In genomic region chr2:91015386-91015785, GRCm38 (mm10) we compare ENCODE assay signal across 17 mouse cellular contexts. TPM values are rescaled to one million over a fixed set of nuclear protein-coding genes. Genes with fewer than 3 reads are reported as not detected.
DNase-seq lines count a peak whose midpoint lies in the region; ATAC-seq and TF ChIP-seq lines count a peak whose summit lies in the region.
"Had no signal": no experiment of that assay in that cellular context is flagged by ENCODE, and none has a peak within 500 bp of the region (broad histone marks: within the 10 kb centered on the region; RNA-seq: fewer than 3 reads in every experiment).

No protein-coding gene starts in this region.

- H3K36me3 ChIP-seq in midbrain, embryonic 11.5 days (ENCODE audit: control insufficient read depth, insufficient read depth, low read length) = peaks cover 13% of the 10 kb centered on the region

- WGBS in cerebellum, adult 2 months = 3% methylated on average over 4 of the region's 4 CpGs
- WGBS in midbrain, embryonic 11.5 days = 83% methylated on average over 4 of the region's 4 CpGs

- no peak overlapping the region for H3K4me3 ChIP-seq in layer of hippocampus, adult 2 months
- H3K4me3 ChIP-seq in cerebellum, adult 2 months (replicated peaks; ENCODE audit: insufficient read depth, low read depth, low read length) = no peak overlapping the region
- H3K4me3 ChIP-seq in midbrain, embryonic 11.5 days (ENCODE audit: low read depth, low read length) = no peak overlapping the region
- H3K4me3 ChIP-seq: embryonic facial prominence, embryonic 15.5 days; forebrain, embryonic 12.5 days; heart, embryonic 15.5 days; hindbrain, embryonic 12.5 days; midbrain, embryonic 15.5 days; neural tube, embryonic 12.5 days had no signal

- no peak overlapping the region for H3K9ac ChIP-seq in midbrain, embryonic 11.5 days (ENCODE audit: low read length)
- H3K9ac ChIP-seq: embryonic facial prominence, embryonic 15.5 days; forebrain, embryonic 12.5 days; heart, embryonic 15.5 days; hindbrain, embryonic 12.5 days; lung, embryonic 14.5 days; midbrain, embryonic 15.5 days; neural tube, embryonic 12.5 days had no signal

- H3K4me2 ChIP-seq in midbrain, embryonic 11.5 days = no peak overlapping the region
- H3K4me2 ChIP-seq: embryonic facial prominence, embryonic 15.5 days; forebrain, embryonic 12.5 days; heart, embryonic 15.5 days; hindbrain, embryonic 12.5 days; lung, embryonic 14.5 days; midbrain, embryonic 15.5 days; neural tube, embryonic 12.5 days had no signal

- peak overlapping the region; percentile 60 for H3K27ac ChIP-seq in layer of hippocampus, adult 2 months
- H3K27ac ChIP-seq in cerebellum, adult 2 months (ENCODE audit: insufficient read depth, low read length) = peak overlapping the region; percentile 97
- no peak overlapping the region for H3K27ac ChIP-seq in midbrain, embryonic 11.5 days (ENCODE audit: low read depth, low read length)
- H3K27ac ChIP-seq: embryonic facial prominence, embryonic 15.5 days; forebrain, embryonic 12.5 days; heart, embryonic 15.5 days; hindbrain, embryonic 12.5 days; midbrain, embryonic 15.5 days; neural tube, embryonic 12.5 days had no signal

- no peak for TF ChIP-seq CTCF in layer of hippocampus, adult 2 months (conservative IDR thresholded peaks at IDR 0.05)
- no peak for TF ChIP-seq CTCF in cerebellum, adult 2 months (IDR thresholded peaks at IDR 0.05; ENCODE audit: borderline replicate concordance, insufficient read depth, low read depth, low read length)

- peaks cover 26% of the 10 kb centered on the region for H3K4me1 ChIP-seq in cerebellum, adult 2 months (ENCODE audit: control insufficient read depth, insufficient read depth, low read length)
- no peaks in the 10 kb centered on the region for H3K4me1 ChIP-seq in midbrain, embryonic 11.5 days (ENCODE audit: control insufficient read depth, insufficient read depth, low read length)
- H3K4me1 ChIP-seq: embryonic facial prominence, embryonic 15.5 days; forebrain, embryonic 12.5 days; heart, embryonic 15.5 days; hindbrain, embryonic 12.5 days; midbrain, embryonic 15.5 days had no signal

- peak; percentile 45 for DNase-seq in gastrocnemius, postnatal 25 days
- DNase-seq in gastrocnemius, adult 8-10 months (ENCODE audit: low spot score in 2 of 2) = no peak
- DNase-seq in layer of hippocampus, adult 2 months (ENCODE audit: low spot score in 2 of 2) = no peak
- DNase-seq in layer of hippocampus, postnatal 10 days (ENCODE audit: low spot score in 2 of 2) = no peak
- peak; percentile 79 to 90 for DNase-seq in cerebellum, adult 2 months
- peak; percentile 23 for DNase-seq in skeletal muscle tissue, adult 2 months (ENCODE audit: low read depth, low spot score)
- no peak for DNase-seq in midbrain, embryonic 11.5 days (ENCODE audit: low spot score, missing footprints)
- DNase-seq in natural killer cell, adult 2 months (ENCODE audit: low spot score in 2 of 2) = no peak
- DNase-seq: adrenal gland, postnatal 25 days; kidney, postnatal 10 days; lung, embryonic 14.5 days had no signal

- no peak for TF ChIP-seq POLR2A in cerebellum, adult 2 months (IDR thresholded peaks at IDR 0.05; ENCODE audit: borderline replicate concordance, insufficient read depth, low read length)

- ATAC-seq in midbrain, embryonic 11.5 days (ENCODE audit: low FRiP score) = no peak
- ATAC-seq: midbrain, embryonic 15.5 days had no signal

- no peaks in the 10 kb centered on the region for H3K9me3 ChIP-seq in midbrain, embryonic 11.5 days (ENCODE audit: control insufficient read depth, low read length)
- H3K9me3 ChIP-seq: embryonic facial prominence, embryonic 15.5 days; forebrain, embryonic 12.5 days; heart, embryonic 15.5 days; hindbrain, embryonic 12.5 days; midbrain, embryonic 15.5 days; neural tube, embryonic 12.5 days had no signal

- no peaks in the 10 kb centered on the region for H3K27me3 ChIP-seq in cerebellum, adult 2 months (ENCODE audit: control insufficient read depth, insufficient read depth, low read length)
- H3K27me3 ChIP-seq in midbrain, embryonic 11.5 days (ENCODE audit: control insufficient read depth, insufficient read depth, low read length) = no peaks in the 10 kb centered on the region
- H3K27me3 ChIP-seq: embryonic facial prominence, embryonic 15.5 days; forebrain, embryonic 12.5 days; heart, embryonic 15.5 days; hindbrain, embryonic 12.5 days; midbrain, embryonic 15.5 days; neural tube, embryonic 12.5 days had no signal

RNA-seq across cellular contexts. Expression of gene Rapsn, which starts 20.0 kb away (rescaled TPM):
- 10 to 100 TPM; 23.1 to 26.0 TPM for total RNA-seq in gastrocnemius, postnatal 25 days (2021)
- total RNA-seq in gastrocnemius, adult 8-10 months (2022) = 10 to 100 TPM; 28.6 to 33.9 (median 30.9) TPM
- total RNA-seq in layer of hippocampus, adult 2 months (2021) = under 1 TPM in 1 of 2 experiments, not detected in 1; 0.31 TPM
- total RNA-seq in layer of hippocampus, postnatal 10 days (2021) = under 1 TPM in 1 of 2 experiments, not detected in 1; 0.57 TPM
- 1.0 and 1.5 TPM in 2 replicates for polyA plus RNA-seq in cerebellum, adult 2 months (2012; rRNA removed)
- polyA plus RNA-seq in midbrain, embryonic 11.5 days (2014; fragmentation: Nextera tagmentation; extraction: Ambion mirVana) = 0.63 and 0.98 TPM in 2 replicates

RNA-seq across cellular contexts. Expression of gene Psmc3, which starts 38.4 kb away (rescaled TPM):
- total RNA-seq in gastrocnemius, postnatal 25 days (2021) = 100 to 1,000 TPM; 223 to 225 TPM
- total RNA-seq in gastrocnemius, adult 8-10 months (2022) = 100 to 1,000 TPM; 199 to 280 (median 234) TPM
- 100 to 1,000 TPM; 203 to 215 TPM for total RNA-seq in layer of hippocampus, adult 2 months (2021)
- total RNA-seq in layer of hippocampus, postnatal 10 days (2021) = 100 to 1,000 TPM; 190 to 221 TPM
- 194 and 199 TPM in 2 replicates for polyA plus RNA-seq in cerebellum, adult 2 months (2012; rRNA removed)
- polyA plus RNA-seq in midbrain, embryonic 11.5 days (2014; fragmentation: Nextera tagmentation; extraction: Ambion mirVana) = 364 and 369 TPM in 2 replicates

RNA-seq across cellular contexts. Expression of gene Slc39a13, which starts 54.8 kb away (rescaled TPM):
- total RNA-seq in gastrocnemius, postnatal 25 days (2021) = 10 to 100 TPM; 21.8 to 22.5 TPM
- total RNA-seq in gastrocnemius, adult 8-10 months (2022) = 10 to 100 TPM; 19.9 to 21.4 (median 20.9) TPM
- total RNA-seq in layer of hippocampus, adult 2 months (2021) = 10 to 100 TPM; 33.7 to 37.3 TPM
- total RNA-seq in layer of hippocampus, postnatal 10 days (2021) = 10 to 100 TPM; 26.4 to 28.9 TPM
- 93.3 and 97.7 TPM in 2 replicates for polyA plus RNA-seq in cerebellum, adult 2 months (2012; rRNA removed)
- 16.6 and 18.9 TPM in 2 replicates for polyA plus RNA-seq in midbrain, embryonic 11.5 days (2014; fragmentation: Nextera tagmentation; extraction: Ambion mirVana)

Comparison
In these comparisons a context has a peak if more than half of its experiments do, and no peak if none do; other contexts are left out.
1. DNase-seq: peak in gastrocnemius, postnatal 25 days (single experiment), cerebellum, adult 2 months (2 of 2) and skeletal muscle tissue, adult 2 months (single experiment); none in gastrocnemius, adult 8-10 months (0 of 2), layer of hippocampus, adult 2 months (0 of 2), layer of hippocampus, postnatal 10 days (0 of 2), midbrain, embryonic 11.5 days (single experiment) and natural killer cell, adult 2 months (0 of 2).
2. RNA of gene Rapsn, which starts 20.0 kb away (total RNA-seq): 28.6 to 33.9 TPM in gastrocnemius, adult 8-10 months and 23.1 to 26.0 TPM in gastrocnemius, postnatal 25 days; 0.57 TPM in layer of hippocampus, postnatal 10 days and 0.31 TPM in layer of hippocampus, adult 2 months; every median in the first group is over 10 times any median in the second.